Mouse (Mus musculus): ENCODE data around the gene Plekhm3. TPM values are rescaled to one million over a fixed set of nuclear protein-coding genes. Genes with fewer than 3 reads are reported as not detected.
"Not testable (repeated sequence)": the region's sequence is repeated elsewhere in the genome, so short reads cannot be mapped to it uniquely, and the experiment has no call there.

The Plekhm3 gene
- polyA plus RNA-seq, 1 experiment from 2014 or later, result 10.9 TPM

GRCm38 (mm10) chr1:64970685-64971084 lies 14.1 kb upstream of the Plekhm3 start:
- H3K27me3 ChIP-seq (replicated peaks; ENCODE audit: control insufficient read depth, insufficient read depth, low read length), result peaks cover 15% of the 10 kb centered on the region
- no peak overlapping the region for H3K27ac ChIP-seq (ENCODE audit: low read length)
- H3K4me1 ChIP-seq (replicated peaks; ENCODE audit: control insufficient read depth, insufficient read depth, low read length), result peaks cover 7% of the 10 kb centered on the region
- H3K4me2 ChIP-seq (ENCODE audit: low read length), result no peak overlapping the region
- 78% methylated on average over 5 of the region's 5 CpGs for WGBS
- H3K36me3 ChIP-seq (ENCODE audit: control insufficient read depth, insufficient read depth), result no peaks in the 10 kb centered on the region
- H3K9me3 ChIP-seq (ENCODE audit: control insufficient read depth, low read length), result no peaks in the 10 kb centered on the region
- no peak for ATAC-seq
- no peak overlapping the region for H3K4me3 ChIP-seq (replicated peaks; ENCODE audit: low read length)
- no peak overlapping the region for H3K9ac ChIP-seq (replicated peaks; ENCODE audit: low read depth, low read length)

GRCm38 (mm10) chr1:64957021-64957489 lies 431 bp upstream of the Plekhm3 start:
- Histone ChIP-seq H3K4me3 (replicated peaks; ENCODE audit: low read length) (peak overlapping the region; percentile 82), H3K36me3 (ENCODE audit: control insufficient read depth, insufficient read depth) (no peaks in the 10 kb centered on the region), H3K27me3 (replicated peaks; ENCODE audit: control insufficient read depth, insufficient read depth, low read length) (no peaks in the 10 kb centered on the region), H3K4me2 (ENCODE audit: low read length) (peak overlapping the region; percentile 72), H3K9me3 (ENCODE audit: control insufficient read depth, low read length) (no peaks in the 10 kb centered on the region), H3K4me1 (replicated peaks; ENCODE audit: control insufficient read depth, insufficient read depth, low read length) (peaks cover 3% of the 10 kb centered on the region), H3K9ac (replicated peaks; ENCODE audit: low read depth, low read length) (peak overlapping the region; percentile 96), H3K27ac (ENCODE audit: low read length) (peak overlapping the region; percentile 76)
- WGBS, result 44% methylated on average over 8 of the region's 8 CpGs
- peak; percentile 29 for ATAC-seq

- H3K4me2 ChIP-seq (ENCODE audit: low read length); H3K27ac ChIP-seq (ENCODE audit: low read length); H3K4me3 ChIP-seq (replicated peaks; ENCODE audit: low read length); H3K36me3 ChIP-seq (ENCODE audit: control insufficient read depth, insufficient read depth); H3K9ac ChIP-seq (replicated peaks; ENCODE audit: low read depth, low read length); H3K27me3 ChIP-seq (replicated peaks; ENCODE audit: control insufficient read depth, insufficient read depth, low read length); H3K4me1 ChIP-seq (replicated peaks; ENCODE audit: control insufficient read depth, insufficient read depth, low read length); H3K9me3 ChIP-seq (ENCODE audit: control insufficient read depth, low read length); ATAC-seq: not testable (repeated sequence)
- WGBS, result 85% methylated on average over 7 of the region's 7 CpGs
Measured at GRCm38 (mm10) chr1:64954786-64955185, 1.8 kb downstream of the Plekhm3 start.

GRCm38 (mm10) chr1:64950271-64950670 lies 6.4 kb downstream of the Plekhm3 start:
- H3K4me1 ChIP-seq (replicated peaks; ENCODE audit: control insufficient read depth, insufficient read depth, low read length), result no peaks in the 10 kb centered on the region
- no peak overlapping the region for H3K4me3 ChIP-seq (replicated peaks; ENCODE audit: low read length)
- no peaks in the 10 kb centered on the region for H3K27me3 ChIP-seq (replicated peaks; ENCODE audit: control insufficient read depth, insufficient read depth, low read length)
- H3K9ac ChIP-seq (replicated peaks; ENCODE audit: low read depth, low read length), result no peak overlapping the region
- no peaks in the 10 kb centered on the region for H3K9me3 ChIP-seq (ENCODE audit: control insufficient read depth, low read length)
- 98% methylated on average over 3 of the region's 3 CpGs for WGBS
- H3K4me2 ChIP-seq (ENCODE audit: low read length), result no peak overlapping the region
- no peaks in the 10 kb centered on the region for H3K36me3 ChIP-seq (ENCODE audit: control insufficient read depth, insufficient read depth)
- H3K27ac ChIP-seq (ENCODE audit: low read length), result no peak overlapping the region
- ATAC-seq, result no peak

- Histone ChIP-seq H3K4me1 (replicated peaks; ENCODE audit: control insufficient read depth, insufficient read depth, low read length) (no peaks in the 10 kb centered on the region), H3K4me2 (ENCODE audit: low read length) (no peak overlapping the region), H3K27ac (ENCODE audit: low read length) (no peak overlapping the region), H3K27me3 (replicated peaks; ENCODE audit: control insufficient read depth, insufficient read depth, low read length) (no peaks in the 10 kb centered on the region), H3K9ac (replicated peaks; ENCODE audit: low read depth, low read length) (no peak overlapping the region), H3K36me3 (ENCODE audit: control insufficient read depth, insufficient read depth) (no peaks in the 10 kb centered on the region), H3K9me3 (ENCODE audit: control insufficient read depth, low read length) (no peaks in the 10 kb centered on the region), H3K4me3 (replicated peaks; ENCODE audit: low read length) (no peak overlapping the region)
- WGBS, result 95% methylated on average over 8 of the region's 8 CpGs
- ATAC-seq, result no peak
Measured at GRCm38 (mm10) chr1:64949377-64949776, 7.2 kb downstream of the Plekhm3 start.

- 29% methylated on average over 4 of the region's 4 CpGs for WGBS
- no peaks in the 10 kb centered on the region for H3K4me1 ChIP-seq (replicated peaks; ENCODE audit: control insufficient read depth, insufficient read depth, low read length)
- ATAC-seq, result no peak
- no peak overlapping the region for H3K4me2 ChIP-seq (ENCODE audit: low read length)
- peaks cover 6% of the 10 kb centered on the region for H3K9me3 ChIP-seq (ENCODE audit: control insufficient read depth, low read length)
- H3K4me3 ChIP-seq (replicated peaks; ENCODE audit: low read length), result no peak overlapping the region
- no peak overlapping the region for H3K9ac ChIP-seq (replicated peaks; ENCODE audit: low read depth, low read length)
- H3K27ac ChIP-seq (ENCODE audit: low read length), result no peak overlapping the region
- H3K27me3 ChIP-seq (replicated peaks; ENCODE audit: control insufficient read depth, insufficient read depth, low read length), result no peaks in the 10 kb centered on the region
- no peaks in the 10 kb centered on the region for H3K36me3 ChIP-seq (ENCODE audit: control insufficient read depth, insufficient read depth)
Measured at GRCm38 (mm10) chr1:64946106-64946505, 10.5 kb downstream of the Plekhm3 start.

GRCm38 (mm10) chr1:64945214-64945785 lies 11.3 kb downstream of the Plekhm3 start:
- Histone ChIP-seq H3K4me3 (replicated peaks; ENCODE audit: low read length) (no peak overlapping the region), H3K27ac (ENCODE audit: low read length) (no peak overlapping the region), H3K36me3 (ENCODE audit: control insufficient read depth, insufficient read depth) (no peaks in the 10 kb centered on the region), H3K9me3 (ENCODE audit: control insufficient read depth, low read length) (peaks cover 6% of the 10 kb centered on the region), H3K9ac (replicated peaks; ENCODE audit: low read depth, low read length) (no peak overlapping the region), H3K4me2 (ENCODE audit: low read length) (no peak overlapping the region), H3K4me1 (replicated peaks; ENCODE audit: control insufficient read depth, insufficient read depth, low read length) (no peaks in the 10 kb centered on the region), H3K27me3 (replicated peaks; ENCODE audit: control insufficient read depth, insufficient read depth, low read length) (no peaks in the 10 kb centered on the region)
- no peak for ATAC-seq
- 42% methylated on average over 9 of the region's 9 CpGs for WGBS

GRCm38 (mm10) chr1:64944746-64945145 lies 11.9 kb downstream of the Plekhm3 start:
- H3K9ac ChIP-seq (replicated peaks; ENCODE audit: low read depth, low read length), result no peak overlapping the region
- no peaks in the 10 kb centered on the region for H3K36me3 ChIP-seq (ENCODE audit: control insufficient read depth, insufficient read depth)
- H3K4me3 ChIP-seq (replicated peaks; ENCODE audit: low read length), result no peak overlapping the region
- peaks cover 6% of the 10 kb centered on the region for H3K9me3 ChIP-seq (ENCODE audit: control insufficient read depth, low read length)
- no peak overlapping the region for H3K27ac ChIP-seq (ENCODE audit: low read length)
- H3K4me1 ChIP-seq (replicated peaks; ENCODE audit: control insufficient read depth, insufficient read depth, low read length), result no peaks in the 10 kb centered on the region
- ATAC-seq, result no peak
- H3K4me2 ChIP-seq (ENCODE audit: low read length), result no peak overlapping the region
- 75% methylated on average over 2 of the region's 2 CpGs for WGBS
- no peaks in the 10 kb centered on the region for H3K27me3 ChIP-seq (replicated peaks; ENCODE audit: control insufficient read depth, insufficient read depth, low read length)

GRCm38 (mm10) chr1:64942006-64942755 lies 14.4 kb downstream of the Plekhm3 start:
- H3K4me1 ChIP-seq (replicated peaks; ENCODE audit: control insufficient read depth, insufficient read depth, low read length), result no peaks in the 10 kb centered on the region
- no peak overlapping the region for H3K27ac ChIP-seq (ENCODE audit: low read length)
- H3K9ac ChIP-seq (replicated peaks; ENCODE audit: low read depth, low read length), result no peak overlapping the region
- 73% methylated on average over 4 of the region's 4 CpGs for WGBS
- no peak for ATAC-seq
- H3K9me3 ChIP-seq (ENCODE audit: control insufficient read depth, low read length), result peaks cover 6% of the 10 kb centered on the region
- no peaks in the 10 kb centered on the region for H3K27me3 ChIP-seq (replicated peaks; ENCODE audit: control insufficient read depth, insufficient read depth, low read length)
- no peak overlapping the region for H3K4me2 ChIP-seq (ENCODE audit: low read length)
- H3K36me3 ChIP-seq (ENCODE audit: control insufficient read depth, insufficient read depth), result peaks cover 3% of the 10 kb centered on the region; the same call in 1 of the 2 replicates
- no peak overlapping the region for H3K4me3 ChIP-seq (replicated peaks; ENCODE audit: low read length)

All from forebrain, embryonic 16.5 days (tissue).